Mouse (Mus musculus) gastrocnemius, postnatal 25 days (tissue): Measurements from ENCODE around the gene Gng3. TPM values are rescaled to one million over a fixed set of nuclear protein-coding genes. Genes with fewer than 3 reads are reported as not detected.

Experiments
- DNase-seq: peaks from one replicate; pipeline ENCODE4 v3.0.0; 2022
- microRNA-seq, 2 experiments: library from miRNA; unstranded; fragments of <30 nt; microRNA quantifications; one replicate each; pipeline ENCODE4 v1.2.0; 2021; ENCODE audit warnings: borderline replicate concordance in 2 of 2
- total RNA-seq, 2 experiments: library from RNA; stranded (reverse); gene quantifications; 1 replicate in 1 of 2; 2 replicates in 1 of 2; pipeline ENCODE4 v1.2.3; 2021

The Gng3 gene
- total RNA-seq, 2 experiments from 2014 or later, result not detected

GRCm38 (mm10) chr19:8803879-8804660 is 34.9 kb downstream of the Gng3 start:
- no peak for DNase-seq

GRCm38 (mm10) chr19:8803204-8803780 is 35.7 kb downstream of the Gng3 start:
- no peak for DNase-seq

- peak; percentile 97 for DNase-seq
Measured at GRCm38 (mm10) chr19:8802130-8802821, 36.7 kb downstream of the Gng3 start, which contains the start of gene Zbtb3. Gene Zbtb3, plus strand, starts transcription at chr19:8802555.

- no peak for DNase-seq
Measured at GRCm38 (mm10) chr19:8798947-8799315, 40.1 kb downstream of the Gng3 start.

GRCm38 (mm10) chr19:8798264-8798946 is 40.6 kb downstream of the Gng3 start, which contains the start of gene Polr2g:
Gene Polr2g, minus strand, starts transcription at chr19:8798577.
- DNase-seq, result peak; percentile 92

GRCm38 (mm10) chr19:8790171-8790570 is 48.8 kb downstream of the Gng3 start:
- DNase-seq, result no peak

- DNase-seq, result no peak
Measured at GRCm38 (mm10) chr19:8789171-8789570, 49.8 kb downstream of the Gng3 start.

- no peak for DNase-seq
Measured at GRCm38 (mm10) chr19:8788521-8788920, 50.5 kb downstream of the Gng3 start.

Small RNA genes lying within 50 kb of the gene (microRNA-seq; reads per million reads assigned to microRNA genes)
- gene Mir5136, result 0 to 0.74 reads per million in 2 experiments

Other genes with a start within 250 kb of the Gng3 start
- gene Slc22a8, start 247.9 kb downstream of the Gng3 start, total RNA-seq, result not detected
- gene Slc22a6, start 221.2 kb downstream of the Gng3 start, total RNA-seq, result not detected
- not detected for gene Chrm1, start 175.4 kb downstream of the Gng3 start, total RNA-seq
- 10 to 100 TPM; 26.7 to 34.6 TPM for gene Slc3a2, start 115.8 kb downstream of the Gng3 start, total RNA-seq
- 10 to 100 TPM; 16.9 to 18.2 TPM for gene Wdr74, start 103.4 kb downstream of the Gng3 start, total RNA-seq
- not detected for gene 1700092M07Rik, start 98.5 kb downstream of the Gng3 start, total RNA-seq
- gene Stx5a, start 97.8 kb downstream of the Gng3 start, total RNA-seq, result 10 to 100 TPM; 20.9 to 21.6 TPM
- 10 to 100 TPM; 32.4 to 33.8 TPM for gene Nxf1, start 82.1 kb downstream of the Gng3 start, total RNA-seq
- 10 to 100 TPM; 82.8 to 87.5 TPM for gene Tmem223, start 68.2 kb downstream of the Gng3 start, total RNA-seq
- 1 to 10 TPM; 8.3 to 9.8 TPM for gene Tmem179b, start 64.7 kb downstream of the Gng3 start, total RNA-seq
- 1 to 10 TPM; 4.8 to 5.8 TPM for gene Taf6l, start 52.8 kb downstream of the Gng3 start, total RNA-seq
- 10 to 100 TPM; 29.3 to 34.7 TPM for gene Polr2g, start 40.6 kb downstream of the Gng3 start, total RNA-seq
- under 1 TPM; 0.43 to 0.56 TPM for gene Zbtb3, start 36.6 kb downstream of the Gng3 start, total RNA-seq
- gene Ttc9c, start 19.9 kb downstream of the Gng3 start, total RNA-seq, result 10 to 100 TPM; 10.9 to 13.1 TPM
- gene Hnrnpul2, start 19.2 kb downstream of the Gng3 start, total RNA-seq, result 10 to 100 TPM; 34.7 to 38.6 TPM
- not detected for gene AC129217.1, start 9.4 kb downstream of the Gng3 start, total RNA-seq
- 10 to 100 TPM; 15.7 to 20.8 TPM for gene Bscl2, start 1.7 kb downstream of the Gng3 start, total RNA-seq
- 10 to 100 TPM in 1 of 2 experiments, 1 to 10 TPM in 1; 6.8 to 10.9 TPM for gene Lrrn4cl, start 11.6 kb upstream of the Gng3 start, total RNA-seq
- 100 to 1,000 TPM; 190 to 208 TPM for gene Ubxn1, start 32.3 kb upstream of the Gng3 start, total RNA-seq
- gene Uqcc3, start 41.7 kb upstream of the Gng3 start, total RNA-seq, result 10 to 100 TPM; 50.8 to 57.0 TPM
- gene Lbhd1, start 44.5 kb upstream of the Gng3 start, total RNA-seq, result 10 to 100 TPM in 1 of 2 experiments, 1 to 10 TPM in 1; 4.8 to 10.3 TPM
- gene Gm49403, start 44.7 kb upstream of the Gng3 start, total RNA-seq, result not detected
- 10 to 100 TPM; 13.1 to 18.0 TPM for gene 1810009A15Rik, start 49.7 kb upstream of the Gng3 start, total RNA-seq
- gene Gm49416, start 49.7 kb upstream of the Gng3 start, total RNA-seq, result not detected
- 1 to 10 TPM; 8.3 to 9.4 TPM for gene Ints5, start 53.8 kb upstream of the Gng3 start, total RNA-seq
- 10 to 100 TPM; 23.1 to 25.9 TPM for gene Ganab, start 58.9 kb upstream of the Gng3 start, total RNA-seq
- gene B3gat3, start 81.2 kb upstream of the Gng3 start, total RNA-seq, result 10 to 100 TPM; 27.2 to 28.3 TPM
- 10 to 100 TPM in 1 of 2 experiments, 1 to 10 TPM in 1; 6.7 to 18.4 TPM for gene Rom1, start 90.2 kb upstream of the Gng3 start, total RNA-seq
- 1 to 10 TPM; 6.0 to 7.2 TPM for gene Eml3, start 90.4 kb upstream of the Gng3 start, total RNA-seq
- gene Mta2, start 102.7 kb upstream of the Gng3 start, total RNA-seq, result 10 to 100 TPM; 19.5 to 21.9 TPM
- 1 to 10 TPM; 5.7 to 7.2 TPM for gene Tut1, start 114.7 kb upstream of the Gng3 start, total RNA-seq
- gene Eef1g, start 127.8 kb upstream of the Gng3 start, total RNA-seq, result 100 to 1,000 TPM; 464 to 492 TPM
- gene Ahnak, start 150.1 kb upstream of the Gng3 start, total RNA-seq, result 100 to 1,000 TPM; 183 to 204 TPM
- gene Scgb1a1, start 248.8 kb upstream of the Gng3 start, total RNA-seq, result not detected